Mouse (Mus musculus): Measurements from ENCODE around the gene Sox11. TPM values are rescaled to one million over a fixed set of nuclear protein-coding genes. Genes with fewer than 3 reads are reported as not detected.

Gene Sox11
- total RNA-seq, 2 experiments from 2014 or later = 12.0 to 14.4 TPM

- DNase-seq (ENCODE audit: low spot score in 2 of 2) = no peak
Observed at GRCm38 (mm10) chr12:27337482-27337881, 4.9 kb downstream of the Sox11 start.

DNA sequence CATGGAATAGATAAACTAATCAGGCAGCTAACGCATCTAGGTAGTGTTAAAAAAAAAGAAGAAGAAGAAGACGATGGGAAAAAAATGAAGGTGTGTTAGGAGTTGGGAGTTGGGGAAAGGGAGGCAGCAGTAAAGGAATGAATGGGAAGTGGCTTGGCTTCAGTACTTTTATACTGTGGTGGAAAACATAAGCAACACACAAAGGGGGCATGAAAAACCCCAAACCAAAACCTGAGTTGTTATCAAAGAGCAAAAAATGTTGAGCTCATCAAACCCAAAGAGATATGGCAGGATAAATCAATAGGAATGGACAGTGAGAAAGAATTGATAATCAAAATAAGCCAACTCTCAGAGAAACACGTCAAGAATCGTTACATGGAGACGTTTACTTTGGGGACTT lies 5.6 kb downstream of the Sox11 start:
- no peak for DNase-seq (ENCODE audit: low spot score in 2 of 2)

- no peak for DNase-seq (ENCODE audit: low spot score in 2 of 2)
Observed at GRCm38 (mm10) chr12:27336336-27336735, 6.0 kb downstream of the Sox11 start.

DNA sequence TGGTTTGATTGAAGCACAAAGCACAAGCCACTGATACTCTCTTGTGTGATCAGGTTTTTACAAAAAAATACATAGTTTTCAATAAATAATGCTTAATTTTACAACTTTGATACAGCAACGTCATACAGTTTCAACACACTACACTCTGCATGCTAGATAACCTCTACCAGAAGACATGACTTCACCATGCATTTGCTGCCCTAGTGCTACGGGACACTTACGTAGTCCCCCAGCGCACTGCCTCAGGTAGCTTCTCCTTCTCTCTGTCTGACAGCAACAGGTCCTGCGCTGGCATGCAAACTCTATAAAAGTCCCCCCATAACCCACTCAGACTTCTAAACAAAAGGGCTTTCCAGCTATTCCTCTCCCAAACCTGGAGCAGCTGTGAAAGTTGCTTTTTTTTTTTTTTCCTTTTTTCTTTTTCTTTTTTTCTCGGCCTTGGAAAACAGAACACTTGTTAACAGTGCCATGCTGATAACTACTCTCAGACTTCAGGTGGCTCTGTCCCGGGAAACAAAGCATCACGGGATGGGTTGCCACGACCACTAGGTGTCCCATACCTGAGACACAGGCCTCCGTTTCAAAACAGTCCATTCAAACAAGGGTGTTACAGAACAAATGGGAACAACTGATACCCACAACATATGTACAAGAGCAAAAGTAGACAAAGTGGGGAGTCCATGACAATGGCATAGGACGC lies 6.9 kb downstream of the Sox11 start:
- no peak for DNase-seq (ENCODE audit: low spot score in 2 of 2)

DNA sequence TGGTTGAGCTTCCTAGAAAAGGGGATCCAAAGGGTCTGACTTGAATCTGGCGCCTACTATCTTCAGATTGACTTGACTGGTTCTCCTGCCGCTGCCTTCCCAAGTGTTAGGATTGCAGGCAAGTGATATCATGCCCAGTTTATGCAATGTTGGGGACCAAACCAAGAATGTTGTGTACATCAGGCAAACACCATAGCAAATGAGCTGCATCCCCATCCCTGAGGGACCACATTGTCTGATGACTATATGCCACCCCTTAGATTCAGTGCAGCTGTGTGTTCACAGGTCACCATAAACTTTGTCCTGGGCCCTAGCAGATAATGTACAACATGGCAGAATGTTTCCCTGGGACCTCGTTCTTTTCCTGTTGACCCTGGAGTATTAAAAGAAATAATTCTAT lies 8.8 kb downstream of the Sox11 start:
- no peak for DNase-seq (ENCODE audit: low spot score in 2 of 2)

GRCm38 (mm10) chr12:27323423-27323822 lies 19.0 kb downstream of the Sox11 start:
- no peak for DNase-seq (ENCODE audit: low spot score in 2 of 2)

GRCm38 (mm10) chr12:27320705-27321104 lies 21.7 kb downstream of the Sox11 start:
- no peak for DNase-seq (ENCODE audit: low spot score in 2 of 2)

- DNase-seq (ENCODE audit: low spot score in 2 of 2) = no peak
Observed at GRCm38 (mm10) chr12:27312985-27313384, 29.4 kb downstream of the Sox11 start.

DNA sequence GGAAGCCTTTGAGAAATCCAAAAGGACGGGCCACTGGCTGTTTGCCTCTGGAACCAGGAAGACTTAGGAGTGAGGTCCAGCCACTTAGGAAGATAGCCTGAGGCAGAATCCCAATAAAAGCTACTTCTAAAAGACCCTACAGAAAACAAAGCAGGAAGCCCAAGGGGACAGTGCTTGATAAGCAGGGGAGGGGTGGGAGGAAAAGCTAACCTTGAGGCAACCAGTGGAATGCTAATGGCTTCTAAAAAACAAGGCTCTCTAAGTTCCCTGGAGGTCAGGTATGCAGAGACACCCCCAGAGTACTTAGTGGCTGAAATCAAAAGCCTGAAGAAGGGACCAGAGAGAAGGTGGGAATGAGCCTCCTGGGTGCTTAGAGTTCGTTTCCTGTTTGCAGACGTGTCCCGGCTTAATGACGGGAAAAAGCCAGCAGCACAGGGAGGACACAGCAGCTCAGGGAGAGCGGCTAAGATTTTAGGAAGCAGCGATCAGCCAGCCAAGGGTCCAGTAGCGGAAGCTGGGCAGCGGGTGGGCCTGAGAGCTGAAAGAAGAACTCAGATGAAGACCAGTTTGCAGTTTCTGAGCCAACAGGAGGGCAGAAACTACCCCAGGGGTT lies 30.4 kb downstream of the Sox11 start:
- DNase-seq (ENCODE audit: low spot score in 2 of 2) = no peak

DNA sequence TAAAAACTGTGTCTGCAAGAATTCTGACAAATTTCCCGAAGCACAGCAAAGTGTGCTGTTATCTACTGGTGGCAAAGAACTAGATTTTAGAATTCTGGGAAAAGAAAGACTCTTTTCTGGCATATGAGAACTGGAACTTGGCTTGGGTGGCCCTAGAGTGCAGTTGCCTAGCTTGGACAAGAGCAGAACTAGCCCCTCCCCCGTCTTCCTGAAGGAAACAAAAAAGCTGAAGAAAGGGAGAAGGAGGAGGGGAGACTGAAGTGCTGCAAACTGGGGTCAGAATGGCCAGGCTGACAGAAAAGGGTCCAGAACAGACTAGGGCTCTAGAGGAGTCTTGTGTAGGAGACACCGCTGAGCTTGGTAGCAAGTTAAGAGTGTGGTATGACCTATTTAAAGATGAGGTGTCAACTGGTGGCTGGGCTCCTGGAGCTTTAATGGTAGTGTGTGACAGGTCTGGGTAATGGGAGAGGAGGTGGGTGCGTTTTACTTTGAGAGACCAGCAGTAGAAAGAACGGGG lies 31.0 kb downstream of the Sox11 start:
- no peak for DNase-seq (ENCODE audit: low spot score in 2 of 2)

DNA sequence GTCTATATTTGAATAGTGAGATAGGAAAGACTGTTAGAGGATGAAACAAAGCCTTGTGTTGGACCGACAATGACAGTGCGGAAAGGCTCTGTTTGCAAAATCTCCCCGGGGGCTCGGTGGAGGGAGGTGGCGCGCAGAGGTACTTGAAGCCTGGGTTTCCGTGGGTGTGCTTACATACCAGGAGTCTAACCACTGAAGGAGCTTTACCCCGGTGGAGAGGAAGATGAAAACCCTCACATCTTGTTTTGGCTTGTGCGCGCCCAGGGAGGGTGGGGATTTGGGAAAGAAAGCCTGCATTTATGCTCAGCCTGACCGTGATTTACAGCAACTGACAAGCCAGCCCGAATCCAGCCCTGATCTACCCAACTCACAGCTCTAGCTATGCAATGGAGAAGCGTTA lies 31.7 kb downstream of the Sox11 start:
- no peak for DNase-seq (ENCODE audit: low spot score in 2 of 2)

DNA sequence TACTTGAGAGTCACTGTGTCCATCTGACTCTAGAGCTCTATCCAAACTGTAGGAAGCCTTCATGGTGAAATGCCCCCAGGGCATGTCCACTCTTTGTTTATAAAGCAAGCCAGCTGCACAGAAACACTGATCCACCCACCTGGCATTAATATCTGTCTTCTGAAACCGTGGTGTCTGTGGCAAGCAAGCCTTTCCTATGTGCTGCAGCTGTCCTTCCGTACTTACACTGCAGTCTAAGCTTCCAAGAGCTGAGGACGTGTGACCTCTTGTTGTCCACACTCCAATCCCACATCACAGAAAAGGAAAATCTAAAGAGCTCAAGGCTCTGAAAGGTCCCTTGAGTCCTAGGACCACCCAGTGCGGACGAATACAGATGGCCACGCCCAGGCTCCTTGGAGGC lies 32.4 kb downstream of the Sox11 start:
- DNase-seq (ENCODE audit: low spot score in 2 of 2) = no peak

DNA sequence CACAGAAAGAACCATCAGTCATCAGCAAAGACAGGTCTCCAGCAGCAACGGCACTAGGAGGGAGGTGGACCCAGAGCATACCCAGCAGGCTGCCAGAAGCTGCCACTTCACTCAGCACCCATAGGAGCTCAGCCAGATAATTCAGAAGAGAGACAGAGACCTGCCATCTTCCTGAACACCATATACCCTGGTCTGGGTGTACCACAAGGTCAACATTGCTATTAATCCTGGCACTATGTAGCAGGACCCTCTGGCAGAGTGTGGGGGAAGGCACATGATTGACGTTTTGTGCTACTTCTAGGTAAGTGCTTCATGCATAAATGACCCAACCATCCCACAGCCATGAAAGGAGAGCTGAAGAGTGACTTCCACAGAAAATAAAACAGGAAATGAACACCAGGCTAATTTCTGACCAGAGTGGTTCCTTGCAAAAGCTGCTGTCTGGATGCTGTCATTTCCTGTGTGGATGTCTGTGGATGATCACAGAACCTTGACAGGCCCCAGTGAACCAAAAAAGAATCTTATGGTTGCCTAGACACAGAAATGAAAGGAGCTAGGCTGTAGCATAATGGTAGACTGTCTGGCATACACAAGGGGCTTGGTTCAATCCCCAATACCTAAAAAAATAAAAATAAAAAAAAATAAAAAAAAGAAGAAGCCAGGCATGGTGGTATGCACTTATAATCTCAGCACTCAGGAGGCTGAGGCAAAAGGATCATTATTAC lies 37.5 kb downstream of the Sox11 start:
- no peak for DNase-seq (ENCODE audit: low spot score in 2 of 2)

DNA sequence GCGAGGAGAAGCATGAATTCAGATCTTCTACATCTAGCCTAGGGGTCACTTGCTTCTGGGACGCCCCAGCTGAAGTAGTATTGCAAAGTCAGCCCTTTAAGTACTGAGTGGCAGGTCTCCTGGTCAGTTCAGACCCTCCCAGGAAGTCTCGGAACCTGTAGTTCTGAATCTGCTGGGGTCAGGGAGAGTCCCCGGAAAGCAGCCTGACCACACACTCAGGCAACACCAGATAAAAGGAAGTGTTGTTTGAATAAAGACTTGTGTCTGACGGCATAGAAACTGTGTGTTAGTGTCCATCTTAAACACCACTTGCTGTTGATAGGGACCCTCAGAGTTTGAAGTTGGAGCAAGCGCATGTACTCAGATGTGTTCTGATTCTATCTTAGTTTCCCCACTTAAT lies 39.2 kb downstream of the Sox11 start:
- DNase-seq (ENCODE audit: low spot score in 2 of 2) = no peak

DNA sequence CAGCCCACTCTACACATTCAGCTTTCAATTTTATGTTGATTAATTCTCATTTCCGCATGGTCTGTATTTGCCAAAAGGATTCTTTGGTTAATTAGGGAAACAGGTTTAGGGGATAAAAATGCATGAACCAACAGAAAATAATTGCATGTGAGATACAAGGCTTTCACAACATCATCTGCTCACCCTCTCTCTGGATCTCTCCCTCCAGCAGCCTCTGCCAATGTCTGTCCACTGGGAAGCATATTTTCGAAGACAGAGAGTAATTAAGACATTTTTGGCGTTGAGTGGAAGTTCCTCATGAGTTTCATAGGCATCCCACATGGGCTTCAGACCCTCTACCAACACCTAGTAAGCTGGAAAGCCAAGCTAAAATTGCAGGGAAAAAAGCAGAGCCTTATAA lies 43.7 kb downstream of the Sox11 start:
- DNase-seq (ENCODE audit: low spot score in 2 of 2) = no peak

DNA sequence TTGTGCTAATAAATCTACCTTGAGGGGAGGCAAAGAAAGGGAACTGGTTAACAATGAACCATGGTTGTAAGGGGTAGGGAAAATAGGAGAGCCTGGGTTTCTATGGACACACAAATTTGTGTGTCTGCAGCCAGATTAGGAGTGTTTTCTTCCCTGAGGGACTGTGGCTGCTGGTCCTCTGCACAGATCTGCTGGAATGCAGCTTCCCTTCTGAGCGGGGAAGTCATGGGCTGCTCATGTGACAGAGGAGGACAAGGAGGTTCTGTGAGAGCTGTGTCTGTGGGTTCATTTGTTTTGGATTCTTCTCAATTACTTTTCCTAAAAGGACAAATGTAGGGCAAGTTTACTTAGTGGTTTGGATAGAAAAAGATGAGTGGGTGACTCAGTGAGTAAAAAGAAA lies 48.2 kb downstream of the Sox11 start:
- no peak for DNase-seq (ENCODE audit: low spot score in 2 of 2)

- DNase-seq (ENCODE audit: low spot score in 2 of 2) = no peak
Observed at GRCm38 (mm10) chr12:27293736-27294135, 48.6 kb downstream of the Sox11 start.

GRCm38 (mm10) chr12:27293208-27293607 lies 49.2 kb downstream of the Sox11 start:
- DNase-seq (ENCODE audit: low spot score in 2 of 2) = no peak
